Mouse (Mus musculus): ENCODE measurements around the gene Scrt2. TPM values are rescaled to one million over a fixed set of nuclear protein-coding genes. Genes with fewer than 3 reads are reported as not detected.

Gene Scrt2
- polyA plus RNA-seq (2014; fragmentation: Nextera tagmentation; extraction: Ambion mirVana) = 1.9 and 2.6 TPM in 2 replicates

DNA sequence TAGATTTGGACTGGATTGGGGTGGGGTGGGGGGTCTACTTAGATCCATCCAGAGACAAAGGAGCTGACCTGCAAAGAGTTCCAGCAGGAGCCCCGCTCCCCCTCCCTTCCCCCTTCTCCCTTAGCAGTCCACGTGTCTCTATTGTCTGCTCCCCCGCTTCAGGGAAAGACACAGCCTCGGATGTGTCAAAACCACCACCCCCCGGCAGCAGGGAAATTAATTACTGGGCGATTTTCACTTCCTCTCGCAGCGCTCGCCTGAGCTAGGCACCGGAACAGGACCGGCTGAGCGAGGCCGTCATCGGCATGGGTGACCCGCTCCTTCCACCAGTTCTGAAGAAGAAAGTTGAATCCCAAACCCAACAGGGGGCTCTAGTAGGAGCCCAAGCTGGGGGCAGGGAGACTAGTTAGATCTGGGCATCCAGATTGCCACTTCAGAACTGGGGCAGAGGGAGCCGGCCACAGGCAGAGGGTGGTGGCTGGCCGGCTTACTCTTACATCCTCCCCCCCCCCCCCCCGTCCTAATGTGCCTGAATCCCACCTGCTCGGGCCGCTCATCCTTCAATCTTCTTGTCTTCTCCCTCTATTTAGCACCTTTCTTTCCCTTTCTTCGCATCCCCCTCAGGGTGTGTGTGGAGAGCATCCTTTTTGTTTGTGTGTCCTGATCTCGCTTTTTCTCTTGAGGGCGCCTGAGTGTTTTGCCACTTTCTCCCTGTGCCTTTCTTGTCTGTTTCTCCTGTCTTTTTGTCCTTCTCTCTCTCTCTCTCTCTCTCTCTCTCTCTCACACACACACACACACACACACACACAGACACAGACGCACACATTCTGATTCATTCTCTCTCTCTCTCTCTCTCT is at the start of gene Scrt2:
TSS of gene Scrt2 (plus strand) at position 845 of the 857 bp plus-strand sequence.
- no peaks in the 10 kb centered on the region for H3K9me3 ChIP-seq (replicated peaks; ENCODE audit: control insufficient read depth, low read length)
- under 1% methylated on average over 23 of the region's 24 CpGs for WGBS
- H3K4me3 ChIP-seq (ENCODE audit: low read depth, low read length) = peak within 1 kb of the TSS; percentile 40
- H3K4me1 ChIP-seq (ENCODE audit: control insufficient read depth, insufficient read depth, low read length) = peaks cover 8% of the 10 kb centered on the region
- H3K9ac ChIP-seq (replicated peaks; ENCODE audit: low read length) = peak within 1 kb of the TSS; percentile 51
- H3K36me3 ChIP-seq (replicated peaks; ENCODE audit: control insufficient read depth, insufficient read depth, low read depth, low read length) = no peaks in the 10 kb centered on the region
- peak within 1 kb of the TSS; percentile 59; the same call in 1 of the 2 replicates for H3K27ac ChIP-seq (replicated peaks; ENCODE audit: low read depth, low read length)
- peak; percentile 24; the same call in 1 of the 2 replicates for ATAC-seq (replicated peaks; ENCODE audit: insufficient number of reproducible peaks, low FRiP score, low TSS enrichment, low read depth)
- peak within 1 kb of the TSS; percentile 71 for H3K4me2 ChIP-seq (ENCODE audit: low read depth, low read length)
- H3K27me3 ChIP-seq (ENCODE audit: control insufficient read depth, insufficient read depth, low read length) = peaks cover 36% of the 10 kb centered on the region
- peak; percentile 20 for DNase-seq (ENCODE audit: low spot score)

DNA sequence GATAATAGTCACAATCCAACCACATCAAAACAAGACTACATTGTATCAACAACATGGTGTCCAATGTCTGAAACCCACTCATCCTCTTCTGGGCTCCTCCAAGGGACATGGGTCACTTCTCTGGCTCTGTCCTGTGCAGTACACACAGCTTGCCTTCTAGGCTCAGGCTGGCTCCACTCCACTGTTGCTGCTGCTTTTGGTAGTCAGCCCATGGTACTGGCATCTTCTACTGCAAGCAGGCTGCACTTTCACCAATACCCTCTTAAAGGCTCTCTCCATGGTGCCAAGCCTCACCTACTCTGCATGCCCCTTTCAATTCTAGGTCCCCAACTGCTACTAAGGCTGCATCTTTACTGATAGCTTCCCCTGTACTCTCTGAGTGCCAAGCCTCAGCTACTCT is 41.2 kb upstream of the Scrt2 start:
- no peak for ATAC-seq (replicated peaks; ENCODE audit: insufficient number of reproducible peaks, low FRiP score, low TSS enrichment, low read depth)
- Histone ChIP-seq H3K4me3 (ENCODE audit: low read depth, low read length) (no peak overlapping the region), H3K4me1 (ENCODE audit: control insufficient read depth, insufficient read depth, low read length) (no peaks in the 10 kb centered on the region), H3K27ac (replicated peaks; ENCODE audit: low read depth, low read length) (no peak overlapping the region), H3K27me3 (ENCODE audit: control insufficient read depth, insufficient read depth, low read length) (peaks cover 2% of the 10 kb centered on the region; the same call in 1 of the 2 replicates), H3K36me3 (replicated peaks; ENCODE audit: control insufficient read depth, insufficient read depth, low read depth, low read length) (no peaks in the 10 kb centered on the region), H3K4me2 (ENCODE audit: low read depth, low read length) (no peak overlapping the region), H3K9ac (replicated peaks; ENCODE audit: low read length) (no peak overlapping the region), H3K9me3 (replicated peaks; ENCODE audit: control insufficient read depth, low read length) (no peaks in the 10 kb centered on the region; the same call in 1 of the 2 replicates)
- DNase-seq (ENCODE audit: low spot score) = no peak

DNA sequence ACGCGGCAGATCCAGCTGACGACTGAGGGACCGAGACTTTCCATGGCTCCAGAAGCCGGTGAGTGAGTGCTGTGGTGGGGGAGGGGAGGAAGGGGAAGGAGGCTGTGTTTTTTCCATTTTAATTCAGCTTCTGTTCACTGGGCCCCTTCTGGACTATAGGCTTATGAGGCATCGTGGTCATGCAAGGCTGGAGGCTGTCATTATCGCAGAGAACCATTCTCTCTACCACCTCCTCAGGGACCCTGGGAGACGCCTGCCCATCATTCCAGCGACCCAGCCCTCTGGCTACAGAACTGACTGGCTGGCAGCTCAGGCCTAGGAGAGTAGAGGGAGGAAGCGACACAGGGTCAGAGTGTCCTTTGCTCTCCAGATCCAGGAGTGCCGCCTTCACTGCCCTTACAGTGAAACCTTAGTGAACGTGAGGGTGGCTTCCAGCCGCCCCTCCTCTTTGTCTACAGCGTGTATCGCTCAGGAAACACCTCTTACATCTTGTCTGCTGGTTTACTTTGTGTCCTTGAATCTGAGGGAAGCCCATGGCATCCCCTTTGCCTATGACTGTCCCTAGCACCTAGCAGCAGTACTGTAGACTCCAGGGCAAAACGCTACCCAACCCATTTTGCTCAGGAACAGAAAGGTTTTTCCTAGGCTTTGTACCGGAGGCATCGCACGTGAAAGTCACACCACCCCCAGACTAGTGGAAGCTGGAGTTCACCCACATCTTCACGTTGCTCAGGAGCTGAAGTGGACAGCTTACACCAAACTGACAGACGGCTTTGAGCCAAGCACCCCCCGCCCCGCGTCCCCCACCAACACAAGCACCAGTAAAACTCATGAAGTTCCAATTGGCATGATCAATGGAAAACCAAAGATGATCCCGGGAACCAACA is 34.0 kb upstream of the Scrt2 start:
- peak; percentile 41 for ATAC-seq (replicated peaks; ENCODE audit: insufficient number of reproducible peaks, low FRiP score, low TSS enrichment, low read depth)
- Histone ChIP-seq H3K27ac (replicated peaks; ENCODE audit: low read depth, low read length) (no peak overlapping the region), H3K27me3 (ENCODE audit: control insufficient read depth, insufficient read depth, low read length) (peaks cover 35% of the 10 kb centered on the region), H3K4me3 (ENCODE audit: low read depth, low read length) (no peak overlapping the region), H3K36me3 (replicated peaks; ENCODE audit: control insufficient read depth, insufficient read depth, low read depth, low read length) (no peaks in the 10 kb centered on the region), H3K9me3 (replicated peaks; ENCODE audit: control insufficient read depth, low read length) (no peaks in the 10 kb centered on the region), H3K4me2 (ENCODE audit: low read depth, low read length) (no peak overlapping the region), H3K4me1 (ENCODE audit: control insufficient read depth, insufficient read depth, low read length) (peaks cover 8% of the 10 kb centered on the region; the same call in 1 of the 2 replicates), H3K9ac (replicated peaks; ENCODE audit: low read length) (no peak overlapping the region)
- 2% methylated on average over 25 of the region's 25 CpGs for WGBS
- DNase-seq (ENCODE audit: low spot score) = no peak

DNA sequence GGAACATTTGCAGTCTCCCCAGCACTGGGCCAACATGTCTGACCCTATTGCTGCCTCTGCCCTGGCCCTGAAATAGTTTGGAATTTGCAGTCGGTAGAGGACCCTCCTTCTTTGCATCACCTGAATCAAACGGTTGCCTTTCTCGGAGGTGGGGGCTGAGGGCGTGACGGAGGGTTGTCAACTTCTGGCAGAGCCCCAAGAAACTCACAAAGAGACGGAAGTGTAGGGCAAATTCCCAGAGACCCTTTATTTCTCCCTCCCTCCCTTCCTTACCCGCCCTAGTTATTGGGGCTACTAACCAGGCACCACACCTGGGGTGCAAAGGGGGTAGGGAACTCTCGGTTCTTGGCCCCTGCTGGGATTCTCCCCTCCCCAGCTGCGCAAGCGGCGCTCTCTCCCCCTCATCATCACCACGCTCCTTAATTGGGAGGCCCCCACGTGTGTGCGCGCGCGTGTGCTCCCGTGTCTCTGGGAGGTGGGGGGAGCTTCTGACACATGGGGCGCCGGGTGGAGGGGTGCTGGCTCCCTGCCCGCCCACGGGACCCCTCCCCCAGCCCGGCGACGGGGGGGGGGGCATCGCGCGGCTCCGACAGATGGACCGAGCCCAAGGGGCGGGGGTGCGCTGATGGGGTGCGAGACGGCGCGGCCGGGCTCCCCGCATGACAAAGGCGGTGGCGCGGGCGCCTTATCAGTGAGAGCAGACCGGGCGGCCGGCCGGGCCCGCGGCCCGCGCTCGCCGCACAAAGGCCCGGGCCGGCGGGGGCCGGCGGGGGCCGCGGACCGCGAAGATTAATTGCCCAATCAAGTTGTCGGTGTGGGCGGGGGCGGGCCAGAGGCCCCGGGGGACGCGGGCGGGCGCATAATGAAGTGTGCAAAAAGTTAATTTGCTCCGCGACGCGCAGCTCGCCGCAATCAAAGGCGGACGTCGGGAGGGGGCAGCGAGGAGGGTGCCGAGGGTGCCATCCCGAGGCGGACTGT is 33.0 kb upstream of the Scrt2 start:
- DNase-seq (ENCODE audit: low spot score) (peak; percentile 42), ATAC-seq (replicated peaks; ENCODE audit: insufficient number of reproducible peaks, low FRiP score, low TSS enrichment, low read depth) (peak; percentile 46; the same call in 1 of the 2 replicates)
- Histone ChIP-seq H3K9ac (replicated peaks; ENCODE audit: low read length) (peak overlapping the region; percentile 75), H3K36me3 (replicated peaks; ENCODE audit: control insufficient read depth, insufficient read depth, low read depth, low read length) (no peaks in the 10 kb centered on the region), H3K4me2 (ENCODE audit: low read depth, low read length) (peak overlapping the region; percentile 97), H3K9me3 (replicated peaks; ENCODE audit: control insufficient read depth, low read length) (no peaks in the 10 kb centered on the region), H3K4me1 (ENCODE audit: control insufficient read depth, insufficient read depth, low read length) (peaks cover 8% of the 10 kb centered on the region; the same call in 1 of the 2 replicates), H3K27me3 (ENCODE audit: control insufficient read depth, insufficient read depth, low read length) (peaks cover 35% of the 10 kb centered on the region), H3K27ac (replicated peaks; ENCODE audit: low read depth, low read length) (peak overlapping the region; percentile 28; the same call in 1 of the 2 replicates), H3K4me3 (ENCODE audit: low read depth, low read length) (peak overlapping the region; percentile 49)
- under 1% methylated on average over 53 of the region's 82 CpGs for WGBS

DNA sequence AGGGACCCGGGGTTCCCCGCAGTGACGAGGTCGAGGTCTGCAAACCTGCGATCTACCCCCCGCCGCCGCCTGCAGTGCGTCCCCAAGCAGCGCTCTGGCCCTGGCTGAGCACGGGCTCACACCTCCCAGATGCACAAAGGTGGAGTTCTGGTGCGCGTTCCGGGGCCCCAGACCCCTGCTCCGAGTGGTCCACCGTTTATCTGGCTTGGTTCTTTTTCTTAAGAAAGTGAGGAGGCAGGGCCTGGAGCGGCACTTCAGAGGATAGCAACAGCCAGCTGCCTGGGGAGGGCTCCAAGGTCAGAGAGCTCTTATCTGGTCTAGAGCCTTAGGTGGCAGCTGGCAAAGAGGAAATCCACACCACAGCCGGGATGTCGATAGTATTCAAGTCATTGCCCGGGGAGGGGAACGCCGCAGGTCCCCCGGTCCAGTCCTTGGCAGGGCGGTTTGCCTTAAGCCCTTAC is 32.3 kb upstream of the Scrt2 start:
- H3K27ac ChIP-seq (replicated peaks; ENCODE audit: low read depth, low read length) = 0 out of 2 replicates have a peak overlapping the region, but pooled peaks have one; percentile 13
- DNase-seq (ENCODE audit: low spot score) (peak; percentile 50), ATAC-seq (replicated peaks; ENCODE audit: insufficient number of reproducible peaks, low FRiP score, low TSS enrichment, low read depth) (peak; percentile 17; the same call in 1 of the 2 replicates)
- peaks cover 35% of the 10 kb centered on the region for H3K27me3 ChIP-seq (ENCODE audit: control insufficient read depth, insufficient read depth, low read length)
- peak overlapping the region; percentile 75 for H3K9ac ChIP-seq (replicated peaks; ENCODE audit: low read length)
- no peaks in the 10 kb centered on the region for H3K9me3 ChIP-seq (replicated peaks; ENCODE audit: control insufficient read depth, low read length)
- WGBS = under 1% methylated on average over 19 of the region's 24 CpGs
- peak overlapping the region; percentile 49 for H3K4me3 ChIP-seq (ENCODE audit: low read depth, low read length)
- H3K4me2 ChIP-seq (ENCODE audit: low read depth, low read length) = peak overlapping the region; percentile 97
- peaks cover 8% of the 10 kb centered on the region; the same call in 1 of the 2 replicates for H3K4me1 ChIP-seq (ENCODE audit: control insufficient read depth, insufficient read depth, low read length)
- H3K36me3 ChIP-seq (replicated peaks; ENCODE audit: control insufficient read depth, insufficient read depth, low read depth, low read length) = no peaks in the 10 kb centered on the region

DNA sequence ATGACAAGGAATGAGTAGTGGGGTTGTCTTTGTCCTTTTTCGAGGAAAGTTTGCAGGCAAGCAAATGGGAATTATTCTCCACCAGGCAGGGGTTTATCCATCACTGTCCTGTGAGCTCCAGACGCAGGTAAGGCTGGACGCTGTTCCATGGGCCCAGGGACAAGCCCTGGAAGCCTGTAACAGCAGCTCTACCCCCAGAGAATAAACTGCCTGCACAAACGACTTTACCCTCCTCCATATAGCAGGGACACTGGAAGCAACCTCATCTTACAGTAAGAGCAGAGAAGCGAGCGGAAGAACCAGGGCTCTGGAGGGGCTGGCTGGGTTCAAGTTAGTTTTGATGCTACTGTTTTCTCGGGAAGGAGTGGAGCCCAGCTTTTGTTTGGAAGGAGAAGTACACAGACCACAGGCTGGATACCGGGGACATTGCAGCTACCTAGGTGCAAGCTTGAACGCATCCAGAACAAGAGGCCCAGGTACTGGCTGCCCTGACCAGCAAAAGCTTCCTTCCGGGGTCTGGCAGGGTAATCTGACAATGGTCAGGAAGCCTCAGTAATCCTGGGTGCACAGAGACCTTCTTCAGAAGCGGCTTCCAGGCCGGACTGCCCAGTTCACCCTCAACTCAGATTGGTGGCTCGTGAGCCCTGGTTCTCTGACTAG is 31.6 kb upstream of the Scrt2 start:
- no peak for ATAC-seq (replicated peaks; ENCODE audit: insufficient number of reproducible peaks, low FRiP score, low TSS enrichment, low read depth)
- Histone ChIP-seq H3K4me3 (ENCODE audit: low read depth, low read length) (no peak overlapping the region), H3K27ac (replicated peaks; ENCODE audit: low read depth, low read length) (no peak overlapping the region)

More for the DNA sequence above, 31.6 kb upstream of the Scrt2 start:
- peaks cover 8% of the 10 kb centered on the region; the same call in 1 of the 2 replicates for H3K4me1 ChIP-seq (ENCODE audit: control insufficient read depth, insufficient read depth, low read length)
- H3K9me3 ChIP-seq (replicated peaks; ENCODE audit: control insufficient read depth, low read length) = no peaks in the 10 kb centered on the region
- no peak overlapping the region for H3K9ac ChIP-seq (replicated peaks; ENCODE audit: low read length)
- peaks cover 35% of the 10 kb centered on the region for H3K27me3 ChIP-seq (ENCODE audit: control insufficient read depth, insufficient read depth, low read length)
- no peaks in the 10 kb centered on the region for H3K36me3 ChIP-seq (replicated peaks; ENCODE audit: control insufficient read depth, insufficient read depth, low read depth, low read length)
- 4% methylated on average over 13 of the region's 13 CpGs for WGBS
- DNase-seq (ENCODE audit: low spot score) = no peak
- no peak overlapping the region for H3K4me2 ChIP-seq (ENCODE audit: low read depth, low read length)

All from embryonic facial prominence, embryonic 11.5 days (tissue).